Mouse (Mus musculus): Measurements from ENCODE around the gene Pold4.

DNA sequence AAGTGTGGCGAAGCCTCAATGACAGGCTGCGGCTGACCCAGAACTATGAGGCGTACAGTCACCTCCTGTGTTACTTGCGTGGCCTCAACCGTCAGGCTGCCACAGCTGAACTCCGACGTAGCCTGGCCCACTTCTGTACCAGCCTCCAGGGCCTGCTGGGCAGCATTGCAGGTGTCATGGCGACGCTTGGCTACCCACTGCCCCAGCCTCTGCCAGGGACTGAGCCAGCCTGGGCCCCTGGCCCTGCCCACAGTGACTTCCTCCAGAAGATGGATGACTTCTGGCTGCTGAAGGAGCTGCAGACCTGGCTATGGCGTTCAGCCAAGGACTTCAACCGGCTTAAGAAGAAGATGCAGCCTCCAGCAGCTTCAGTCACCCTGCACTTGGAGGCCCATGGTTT lies 9.5 kb upstream of the Pold4 start:
- no peak for TF ChIP-seq EP300 (IDR thresholded peaks at IDR 0.05)
- TF ChIP-seq CTCF (IDR thresholded peaks at IDR 0.05) = no peak

All from lung, postnatal 0 days (tissue).